Mouse (Mus musculus) erythroblast, embryonic 14.5 days (primary cell): ENCODE measurements around the gene Osbp.

Experiments used
- GATA1 ChIP-seq: IDR thresholded peaks from 2 replicates; pipeline ENCODE4 v1.6.1; 2012; ENCODE audit warnings: low read length, inconsistent platforms, mixed read lengths
- TAL1 ChIP-seq: IDR thresholded peaks from 3 replicates; pipeline ENCODE4 v1.6.1; 2012; ENCODE audit warnings: low read length, inconsistent platforms, mixed read lengths

- no peak for TF ChIP-seq TAL1
- no peak for TF ChIP-seq GATA1
Observed at GRCm38 (mm10) chr19:12004216-12005008, 38.7 kb downstream of the Osbp start.
